In the genomic region with DNA sequence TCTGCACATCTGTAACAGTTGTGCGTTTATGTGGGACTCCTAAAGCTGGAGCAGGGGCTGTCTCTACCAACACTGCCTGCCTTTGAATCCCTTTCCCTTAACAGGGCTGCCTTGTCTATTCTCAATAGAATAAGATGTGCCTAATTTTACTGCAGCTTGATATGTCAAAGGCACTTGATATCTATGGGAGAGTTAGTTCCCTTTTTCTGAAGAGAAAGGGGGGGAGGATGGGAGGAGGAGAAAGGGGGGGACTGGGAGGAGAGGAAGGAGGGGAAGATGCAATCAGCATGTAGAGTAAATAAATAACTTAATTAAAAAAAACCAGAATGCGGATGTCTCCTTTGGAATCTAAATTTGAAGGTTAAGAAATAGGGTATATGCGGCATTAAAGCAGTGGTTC, we compare ENCODE assay signal across 12 mouse cellular contexts.
"Had no signal": no experiment of that assay in that cellular context is flagged by ENCODE, and none has a peak within 500 bp of the region (broad histone marks: within the 10 kb centered on the region; RNA-seq: fewer than 3 reads in every experiment).

No protein-coding gene starts in this region.

- DNase-seq: kidney, adult 8-10 months; kidney, postnatal 10 days; kidney, postnatal 36 days; layer of hippocampus, postnatal 36 days; liver, postnatal 0 days; lung, embryonic 14.5 days; retina, postnatal 1 day; right cerebral cortex, postnatal 25 days; spleen, adult 18-20 months; thymus, postnatal 25 days had no signal

- ATAC-seq: liver, postnatal 0 days; lung, postnatal 0 days; midbrain, embryonic 16.5 days had no signal
